ENCODE assay signal across 8 mouse cellular contexts in genomic region chr2:49732745-49733655, GRCm38 (mm10). TPM values are rescaled to one million over a fixed set of nuclear protein-coding genes. Genes with fewer than 3 reads are reported as not detected.
DNase-seq lines count a peak whose midpoint lies in the region; ATAC-seq and TF ChIP-seq lines count a peak whose summit lies in the region.

No protein-coding gene starts in this region.

- no peaks in the 10 kb centered on the region for H3K9me3 ChIP-seq in kidney, embryonic 14.5 days (ENCODE audit: control insufficient read depth, low read length)

- no peak overlapping the region for H3ac ChIP-seq in myocyte (ENCODE audit: control insufficient read depth, insufficient read length)

- no peak overlapping the region for H3K4me2 ChIP-seq in kidney, embryonic 14.5 days (replicated peaks; ENCODE audit: low read depth, low read length)
- H3K4me2 ChIP-seq in myocyte (ENCODE audit: low read depth) = peak overlapping the region; percentile 88

- H3K4me3 ChIP-seq in kidney, embryonic 14.5 days (ENCODE audit: low read length) = no peak overlapping the region
- H3K4me3 ChIP-seq in bone marrow macrophage, adult 2 months (ENCODE audit: insufficient read depth, low read length) = peak overlapping the region; percentile 24; the same call in 1 of the 2 replicates
- peak overlapping the region; percentile 13 for H3K4me3 ChIP-seq in myocyte

- intact Hi-C loops in left cerebral cortex, postnatal 10 days (cut with DNase I) = loop anchor here (5.0 to 10.0 kb wide), 2 partner anchors 376 to 818 kb away; no protein-coding TSS in a partner anchor

- no peaks in the 10 kb centered on the region for H3K27me3 ChIP-seq in kidney, embryonic 14.5 days (ENCODE audit: control insufficient read depth, insufficient read depth, low read length)
- H3K27me3 ChIP-seq in myocyte (ENCODE audit: control insufficient read depth, insufficient read depth, insufficient read length) = no peaks in the 10 kb centered on the region

- 37% methylated on average over 11 of the region's 11 CpGs for WGBS in kidney, embryonic 14.5 days

- H3K27ac ChIP-seq in kidney, embryonic 14.5 days (ENCODE audit: low read depth, low read length) = peak overlapping the region; percentile 73
- H3K27ac ChIP-seq in bone marrow macrophage, adult 2 months (ENCODE audit: insufficient read depth, low read depth, low read length) = no peak overlapping the region

- no peak for TF ChIP-seq CTCF in bone marrow macrophage, adult 2 months (IDR thresholded peaks at IDR 0.05; ENCODE audit: low read depth, low read length)

- 0 out of 2 replicates have a peak, but pooled peaks cover 13% of the 10 kb centered on the region for H3K4me1 ChIP-seq in kidney, embryonic 14.5 days (ENCODE audit: control insufficient read depth, insufficient read depth, low read length)
- peaks cover 2% of the 10 kb centered on the region for H3K4me1 ChIP-seq in bone marrow macrophage, adult 2 months (ENCODE audit: control insufficient read depth, insufficient read depth, low read length)

- H3K36me3 ChIP-seq in kidney, embryonic 14.5 days (ENCODE audit: control insufficient read depth, insufficient read depth, low read length) = peaks cover 4% of the 10 kb centered on the region; the same call in 1 of the 2 replicates
- H3K36me3 ChIP-seq in myocyte (ENCODE audit: control insufficient read depth, insufficient read depth) = no peaks in the 10 kb centered on the region

- no peaks in the 10 kb centered on the region for H3K79me2 ChIP-seq in myocyte (ENCODE audit: control insufficient read depth, insufficient read depth)

- TF ChIP-seq POLR2A in bone marrow macrophage, adult 2 months (IDR thresholded peaks at IDR 0.05; ENCODE audit: borderline replicate concordance, low read depth, low read length) = no peak
- no peak for TF ChIP-seq POLR2A in myocyte (IDR thresholded peaks at IDR 0.05; ENCODE audit: insufficient read length, low read depth)

- no peak for DNase-seq in kidney, adult 11 months
- no peak for DNase-seq in left cerebral cortex, adult 18-20 months (ENCODE audit: low spot score in 2 of 2)
- DNase-seq in cerebellum, adult 18-20 months = no peak
- no peak for DNase-seq in left cerebral cortex, postnatal 10 days (ENCODE audit: extremely low spot score in 1 of 2, low spot score in 2 of 2)

- no peak overlapping the region for H3K9ac ChIP-seq in kidney, embryonic 14.5 days (ENCODE audit: low read depth, low read length)

- peak; percentile 57 for ATAC-seq in kidney, embryonic 14.5 days (ENCODE audit: low FRiP score, low TSS enrichment)
- peak; percentile 4 to 21; a peak in 2 of 4 replicates for ATAC-seq in hematopoietic stem cell, adult 5-6 weeks (replicated peaks in 1 of 2; ENCODE audit: insufficient read depth in 1 of 2, low FRiP score in 2 of 2, low TSS enrichment in 1 of 2, low read depth in 1 of 2, poor library complexity in 2 of 2, severe bottlenecking in 2 of 2)

TF ChIP-seq in myocyte, 11 proteins besides CTCF, POLR2A, EP300 and RAD21:
- TF ChIP-seq CEBPB (IDR thresholded peaks at IDR 0.05; ENCODE audit: insufficient read depth, poor library complexity, severe bottlenecking) (no peak), SRF (IDR thresholded peaks at IDR 0.05; ENCODE audit: control insufficient read depth, insufficient read length, low read depth) (no peak), E2F4 (IDR thresholded peaks at IDR 0.05; ENCODE audit: insufficient read depth) (no peak)

RNA-seq across cellular contexts. Expression of gene Lypd6b, which starts 54.5 kb away (rescaled TPM):
- polyA plus RNA-seq in kidney, embryonic 14.5 days (2014; fragmentation: Nextera tagmentation; extraction: Ambion mirVana) = 8.4 and 11.4 TPM in 2 replicates
- not detected in 2 replicates for polyA plus RNA-seq in bone marrow macrophage, adult 2 months (2012; ENCODE audit: insufficient read depth, insufficient read length, missing spikeins)
- 1.2 and 3.9 TPM in 2 replicates for total RNA-seq in hematopoietic stem cell, adult 5-6 weeks (2017)
- 0.35 TPM for polyA plus RNA-seq in myocyte (2012; fragmentation: generic; extraction: Trizol)
- total RNA-seq in left cerebral cortex, adult 18-20 months (2021) = 1 to 10 TPM; 7.3 to 7.9 TPM
- 10 to 100 TPM; 18.3 to 20.5 TPM for total RNA-seq in left cerebral cortex, postnatal 10 days (2021)
